Mouse (Mus musculus): Measurements from ENCODE around the gene Zbtb39. TPM values are rescaled to one million over a fixed set of nuclear protein-coding genes. Genes with fewer than 3 reads are reported as not detected.

Gene Zbtb39
- polyA plus RNA-seq, 1 experiment from 2014 or later, result 1.0 TPM

Other genes with a start within 250 kb of the Zbtb39 start
- 0.21 and 0.57 TPM in 2 replicates for gene Stac3, start 237.9 kb upstream of the Zbtb39 start, polyA plus RNA-seq (2015; fragmentation: Nextera tagmentation; extraction: Ambion mirVana)
- gene Ndufa4l2, start 224.6 kb upstream of the Zbtb39 start, polyA plus RNA-seq (2015; fragmentation: Nextera tagmentation; extraction: Ambion mirVana), result 13.1 and 23.1 TPM in 2 replicates
- gene Shmt2, start 217.1 kb upstream of the Zbtb39 start, polyA plus RNA-seq (2015; fragmentation: Nextera tagmentation; extraction: Ambion mirVana), result 62.6 and 75.0 TPM in 2 replicates
- gene Nxph4, start 205.0 kb upstream of the Zbtb39 start, polyA plus RNA-seq (2015; fragmentation: Nextera tagmentation; extraction: Ambion mirVana), result not detected in 2 replicates
- gene Lrp1, start 118.4 kb upstream of the Zbtb39 start, polyA plus RNA-seq (2015; fragmentation: Nextera tagmentation; extraction: Ambion mirVana), result 44.7 and 49.2 TPM in 2 replicates
- gene Stat6, start 96.6 kb upstream of the Zbtb39 start, polyA plus RNA-seq (2015; fragmentation: Nextera tagmentation; extraction: Ambion mirVana), result 11.3 and 13.0 TPM in 2 replicates
- gene Nemp1, start 72.6 kb upstream of the Zbtb39 start, polyA plus RNA-seq (2015; fragmentation: Nextera tagmentation; extraction: Ambion mirVana), result 5.6 and 6.3 TPM in 2 replicates
- 2.4 and 4.3 TPM in 2 replicates for gene Nab2, start 71.0 kb upstream of the Zbtb39 start, polyA plus RNA-seq (2015; fragmentation: Nextera tagmentation; extraction: Ambion mirVana)
- 0.07 TPM in 1 of 2 replicates, not detected in the other for gene Myo1a, start 34.4 kb upstream of the Zbtb39 start, polyA plus RNA-seq (2015; fragmentation: Nextera tagmentation; extraction: Ambion mirVana)
- 1.9 and 2.3 TPM in 2 replicates for gene Tac2, start 15.1 kb upstream of the Zbtb39 start, polyA plus RNA-seq (2015; fragmentation: Nextera tagmentation; extraction: Ambion mirVana)
- gene Gpr182, start 12.2 kb downstream of the Zbtb39 start, polyA plus RNA-seq (2015; fragmentation: Nextera tagmentation; extraction: Ambion mirVana), result 16.1 and 17.3 TPM in 2 replicates
- 0.20 TPM in 2 replicates for gene Rdh1, start 20.2 kb downstream of the Zbtb39 start, polyA plus RNA-seq (2015; fragmentation: Nextera tagmentation; extraction: Ambion mirVana)
- 0.69 TPM in 1 of 2 replicates, not detected in the other for gene Rdh16f1, start 20.2 kb downstream of the Zbtb39 start, polyA plus RNA-seq (2015; fragmentation: Nextera tagmentation; extraction: Ambion mirVana)
- gene Rdh9, start 36.8 kb downstream of the Zbtb39 start, polyA plus RNA-seq (2015; fragmentation: Nextera tagmentation; extraction: Ambion mirVana), result 15.7 and 16.7 TPM in 2 replicates
- gene Rdh16, start 61.6 kb downstream of the Zbtb39 start, polyA plus RNA-seq (2015; fragmentation: Nextera tagmentation; extraction: Ambion mirVana), result 0.59 and 0.70 TPM in 2 replicates
- gene Rdh19, start 110.4 kb downstream of the Zbtb39 start, polyA plus RNA-seq (2015; fragmentation: Nextera tagmentation; extraction: Ambion mirVana), result not detected in 2 replicates
- gene Rdh16f2, start 126.9 kb downstream of the Zbtb39 start, polyA plus RNA-seq (2015; fragmentation: Nextera tagmentation; extraction: Ambion mirVana), result 4.2 and 4.6 TPM in 2 replicates
- gene Rdh7, start 149.3 kb downstream of the Zbtb39 start, polyA plus RNA-seq (2015; fragmentation: Nextera tagmentation; extraction: Ambion mirVana), result 345 and 356 TPM in 2 replicates
- gene Sdr9c7, start 159.0 kb downstream of the Zbtb39 start, polyA plus RNA-seq (2015; fragmentation: Nextera tagmentation; extraction: Ambion mirVana), result 0.05 TPM in 2 replicates